Mouse (Mus musculus): Measurements from ENCODE around the gene Fgf14.
A peak's percentile ranks its signal among the peaks of the same experiment; 100 is the strongest.
"Not testable (repeated sequence)": the region's sequence is repeated elsewhere in the genome, so short reads cannot be mapped to it uniquely, and the experiment has no call there.

The Fgf14 gene

DNA sequence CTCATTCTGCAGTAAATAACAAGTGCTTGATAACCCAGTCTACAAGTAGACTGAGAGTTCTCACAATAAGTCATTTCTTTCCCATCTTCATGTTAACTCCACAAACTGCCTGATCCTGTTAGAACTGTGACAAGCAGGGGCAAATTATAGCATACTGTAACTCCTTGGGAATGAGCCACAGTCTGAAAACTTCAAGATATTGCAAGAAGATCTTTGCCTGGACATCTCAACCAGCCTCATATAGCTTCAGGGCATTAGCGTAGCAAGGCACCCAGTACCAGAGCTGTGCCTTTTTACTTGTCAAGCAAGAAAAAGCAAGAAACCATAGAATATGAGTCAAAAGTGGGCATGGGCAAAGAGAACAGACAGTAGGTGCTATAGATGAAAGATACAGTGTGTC is 188.0 kb downstream of the Fgf14 start:
- ATAC-seq (ENCODE audit: insufficient number of reproducible peaks, low FRiP score, low TSS enrichment): no peak

DNA sequence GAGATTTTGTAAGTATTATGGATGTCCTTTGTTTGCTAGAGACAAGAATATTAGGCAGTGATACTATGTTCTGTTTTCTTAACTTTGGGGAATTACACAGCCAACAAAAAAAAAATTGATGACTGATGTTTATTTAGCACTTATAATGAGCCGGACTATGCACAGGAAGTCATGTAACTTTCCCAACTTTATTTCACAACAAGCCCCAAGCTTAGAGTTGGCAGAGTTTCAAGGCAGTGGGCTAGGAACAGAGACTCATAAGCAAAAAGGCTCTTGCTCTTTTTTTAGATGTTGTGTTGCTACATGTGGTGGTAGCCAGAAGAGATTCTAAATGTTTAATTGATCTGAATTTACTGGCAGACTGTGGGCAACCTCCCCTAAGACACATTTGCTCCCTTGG is 191.7 kb downstream of the Fgf14 start:
- no peak for ATAC-seq (ENCODE audit: insufficient number of reproducible peaks, low FRiP score, low TSS enrichment)

GRCm38 (mm10) chr14:124474066-124474667 is 202.8 kb downstream of the Fgf14 start:
- ATAC-seq (ENCODE audit: insufficient number of reproducible peaks, low FRiP score, low TSS enrichment): peak; percentile 66; the same call in 1 of the 2 replicates

DNA sequence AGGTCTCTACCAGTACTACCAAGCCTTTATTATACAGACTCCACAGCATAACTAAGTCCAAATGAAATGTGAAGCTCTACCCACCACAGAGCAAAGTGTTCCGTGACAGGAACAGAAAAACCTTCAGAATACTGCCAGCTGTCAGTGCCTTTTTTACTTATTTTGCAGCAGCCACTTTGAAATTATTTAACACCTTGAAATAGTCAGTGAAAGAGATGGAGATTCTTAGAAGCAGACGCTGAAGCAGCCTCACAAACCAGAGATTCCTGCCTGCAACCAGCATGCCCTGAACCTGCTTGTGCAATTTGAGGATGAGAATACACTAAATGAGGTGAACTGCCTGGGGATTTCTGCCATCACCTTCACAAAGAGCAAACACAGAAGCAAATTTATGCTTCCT is 206.0 kb downstream of the Fgf14 start:
- no peak for ATAC-seq (ENCODE audit: insufficient number of reproducible peaks, low FRiP score, low TSS enrichment)

DNA sequence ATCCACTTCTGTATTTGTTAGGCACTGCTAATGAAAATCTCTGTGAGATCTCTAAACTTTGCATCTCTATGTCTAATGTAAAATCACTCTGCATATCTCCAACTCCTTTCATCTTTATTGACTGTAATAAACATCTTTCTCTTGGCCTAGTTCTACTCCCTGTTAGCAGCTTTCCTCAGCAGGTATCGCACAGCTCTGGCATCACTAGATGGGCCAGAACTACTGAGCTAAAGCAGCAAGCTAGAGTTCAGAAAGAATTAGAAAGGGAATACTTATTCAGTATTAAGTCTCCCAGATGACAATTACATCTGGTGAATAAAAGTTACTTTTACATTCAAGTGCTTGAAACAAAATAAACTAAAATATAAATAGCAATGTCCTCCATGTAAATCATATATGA is 221.8 kb downstream of the Fgf14 start:
- ATAC-seq (ENCODE audit: insufficient number of reproducible peaks, low FRiP score, low TSS enrichment): no peak

DNA sequence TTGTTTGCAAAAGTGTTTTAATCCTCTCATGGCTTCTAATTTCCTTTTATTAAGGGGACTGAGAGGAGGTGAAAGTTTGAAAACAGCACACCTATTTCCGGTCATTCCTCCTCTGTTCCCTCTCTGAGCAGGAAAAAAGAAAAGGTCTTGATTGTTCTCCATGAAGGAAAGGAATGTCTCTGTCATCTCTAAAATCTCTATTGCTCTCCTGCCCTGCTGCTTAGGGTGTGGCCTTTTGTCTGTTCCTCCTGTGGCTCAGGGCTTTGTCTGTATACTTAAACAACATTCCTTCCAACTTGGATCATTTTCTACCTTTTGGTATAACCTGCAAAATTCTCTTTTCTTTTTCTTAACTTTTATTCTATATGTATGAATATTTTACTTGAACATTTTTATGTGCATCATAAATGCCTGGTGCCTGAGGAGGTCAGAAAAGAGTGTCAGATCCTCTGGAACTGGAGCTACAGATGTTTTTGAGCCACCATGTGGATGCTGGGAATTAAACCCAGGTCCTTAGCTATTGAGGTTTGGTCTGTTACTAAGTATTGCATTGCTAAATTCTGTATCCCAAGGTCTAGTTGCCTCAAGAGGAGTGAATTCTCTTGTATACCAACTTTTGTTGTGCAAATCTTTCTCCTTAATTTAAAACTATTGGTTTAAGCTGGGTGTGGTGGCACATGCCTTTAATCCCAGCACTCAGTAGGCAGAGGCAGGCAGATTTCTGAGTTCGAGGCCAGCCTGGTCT is 230.7 kb downstream of the Fgf14 start:
- no peak for ATAC-seq (ENCODE audit: insufficient number of reproducible peaks, low FRiP score, low TSS enrichment)

DNA sequence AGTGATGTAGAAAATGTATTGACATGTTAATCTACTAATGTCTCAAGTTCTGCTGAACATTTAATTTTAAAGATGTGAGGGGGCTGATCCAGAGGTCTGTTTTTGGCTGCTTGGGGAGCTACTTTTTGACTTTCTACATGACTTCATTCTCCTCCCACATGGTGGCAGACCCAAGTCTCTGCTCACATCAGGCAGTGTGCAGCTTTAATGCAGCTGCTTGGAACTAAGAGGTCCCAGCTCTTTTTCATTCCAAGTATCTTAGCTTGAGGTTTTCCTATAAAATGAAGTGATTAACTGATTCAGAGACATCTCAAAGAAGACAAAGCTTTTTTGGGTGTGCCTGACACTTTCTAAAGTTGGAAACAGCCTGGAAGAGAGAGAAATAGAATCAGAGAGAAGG is 232.1 kb downstream of the Fgf14 start:
- ATAC-seq (ENCODE audit: insufficient number of reproducible peaks, low FRiP score, low TSS enrichment): no peak

DNA sequence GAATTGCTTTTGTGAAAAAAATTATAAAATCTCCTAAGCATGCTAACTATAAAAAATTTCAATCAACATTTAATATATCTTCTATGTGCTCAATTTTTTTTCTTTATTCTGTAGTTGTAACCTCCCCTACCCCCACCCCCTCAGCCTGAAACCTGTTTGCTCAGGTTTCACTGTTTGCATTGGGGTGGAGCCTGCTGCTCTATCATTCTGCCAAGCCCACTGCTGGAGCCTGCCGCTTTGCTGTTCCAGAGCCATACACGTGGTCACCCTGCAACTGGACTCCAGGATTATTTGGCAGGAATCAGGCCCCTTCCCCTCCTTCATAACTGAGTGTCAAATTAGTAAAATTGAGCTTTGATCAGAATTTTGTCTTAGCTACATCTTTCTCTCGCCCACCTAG is 237.6 kb downstream of the Fgf14 start:
- not testable (repeated sequence) for ATAC-seq (ENCODE audit: insufficient number of reproducible peaks, low FRiP score, low TSS enrichment)

- ATAC-seq (ENCODE audit: insufficient number of reproducible peaks, low FRiP score, low TSS enrichment): no peak
Observed at GRCm38 (mm10) chr14:124411890-124412289, 265.0 kb downstream of the Fgf14 start.

DNA sequence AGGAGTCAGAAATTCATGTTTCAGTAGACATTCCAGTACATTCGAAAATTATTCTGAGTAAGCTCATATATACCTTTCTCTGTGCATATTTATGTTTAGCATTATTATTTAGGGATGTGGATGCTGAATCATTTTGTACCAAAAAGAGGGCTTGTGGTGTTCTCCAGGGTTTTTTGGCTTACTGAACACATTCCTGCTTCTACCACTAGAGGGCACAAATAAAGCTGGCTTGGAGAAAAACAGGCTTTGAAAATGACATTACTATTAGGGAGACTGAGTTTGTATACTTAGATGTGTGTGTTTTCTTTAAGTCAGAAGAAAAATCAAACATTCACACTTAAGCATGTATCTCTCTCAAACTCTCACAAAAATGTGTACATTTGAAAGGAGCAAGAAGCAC is 266.0 kb downstream of the Fgf14 start:
- no peak for ATAC-seq (ENCODE audit: insufficient number of reproducible peaks, low FRiP score, low TSS enrichment)

DNA sequence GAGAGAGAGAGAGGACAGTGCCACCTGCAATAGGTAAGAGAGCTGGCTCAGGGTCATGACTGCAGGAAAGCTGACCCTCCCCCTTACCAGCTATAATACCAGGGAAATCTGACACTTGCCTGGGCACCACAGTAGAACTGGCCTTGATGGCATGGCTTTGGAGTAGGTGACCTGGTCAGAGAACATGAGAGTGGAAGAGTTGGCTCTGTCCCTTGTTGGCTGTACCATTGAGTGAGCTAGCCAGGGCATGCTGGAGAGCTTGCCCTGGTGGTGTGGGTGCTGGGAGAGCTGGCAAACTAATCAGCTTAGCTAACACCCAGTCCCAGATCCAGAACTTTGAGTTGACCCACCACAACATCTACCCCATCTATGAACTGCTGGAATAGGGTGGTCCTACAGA is 348.5 kb downstream of the Fgf14 start:
- ATAC-seq (ENCODE audit: insufficient number of reproducible peaks, low FRiP score, low TSS enrichment): no peak

DNA sequence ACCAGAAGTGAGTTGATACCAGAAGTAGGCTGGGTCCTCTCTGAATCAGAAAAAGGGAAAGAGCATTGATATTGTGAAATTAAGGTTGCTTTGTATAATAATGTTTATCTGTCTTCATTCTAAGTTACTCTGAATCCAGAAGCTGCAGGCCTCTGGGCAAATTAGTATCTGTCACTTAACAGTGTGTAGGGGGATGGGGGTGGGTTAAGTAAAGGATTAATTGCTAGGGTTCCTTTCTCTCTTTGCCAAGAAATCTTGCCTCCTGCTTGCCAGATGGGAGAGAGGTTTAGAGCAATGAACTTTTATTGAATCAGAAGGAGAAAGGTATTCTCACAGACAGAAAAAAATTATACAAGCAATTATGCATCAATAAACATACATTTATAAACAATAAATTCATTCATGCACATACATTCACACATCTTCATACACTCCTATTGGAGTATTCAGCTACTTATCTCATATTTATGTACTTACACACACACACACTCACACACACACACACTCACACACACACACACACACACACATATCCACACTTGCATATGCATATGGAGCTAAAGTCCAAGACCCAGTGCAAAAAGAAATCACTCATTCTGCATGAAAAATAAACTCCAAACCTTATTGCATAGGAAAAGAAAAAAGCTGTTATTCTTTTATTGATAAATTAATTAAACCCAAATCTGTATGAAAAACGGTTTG is 357.8 kb downstream of the Fgf14 start:
- no peak for ATAC-seq (ENCODE audit: insufficient number of reproducible peaks, low FRiP score, low TSS enrichment)

- no peak for ATAC-seq (ENCODE audit: insufficient number of reproducible peaks, low FRiP score, low TSS enrichment)
Observed at GRCm38 (mm10) chr14:124315513-124315912, 361.4 kb downstream of the Fgf14 start.

GRCm38 (mm10) chr14:124287027-124287426 is 389.9 kb downstream of the Fgf14 start:
- ATAC-seq (ENCODE audit: insufficient number of reproducible peaks, low FRiP score, low TSS enrichment): no peak

GRCm38 (mm10) chr14:124278384-124278944 is 398.5 kb downstream of the Fgf14 start:
- no peak for ATAC-seq (ENCODE audit: insufficient number of reproducible peaks, low FRiP score, low TSS enrichment)

GRCm38 (mm10) chr14:124266977-124267376 is 409.9 kb downstream of the Fgf14 start:
- ATAC-seq (ENCODE audit: insufficient number of reproducible peaks, low FRiP score, low TSS enrichment): no peak

DNA sequence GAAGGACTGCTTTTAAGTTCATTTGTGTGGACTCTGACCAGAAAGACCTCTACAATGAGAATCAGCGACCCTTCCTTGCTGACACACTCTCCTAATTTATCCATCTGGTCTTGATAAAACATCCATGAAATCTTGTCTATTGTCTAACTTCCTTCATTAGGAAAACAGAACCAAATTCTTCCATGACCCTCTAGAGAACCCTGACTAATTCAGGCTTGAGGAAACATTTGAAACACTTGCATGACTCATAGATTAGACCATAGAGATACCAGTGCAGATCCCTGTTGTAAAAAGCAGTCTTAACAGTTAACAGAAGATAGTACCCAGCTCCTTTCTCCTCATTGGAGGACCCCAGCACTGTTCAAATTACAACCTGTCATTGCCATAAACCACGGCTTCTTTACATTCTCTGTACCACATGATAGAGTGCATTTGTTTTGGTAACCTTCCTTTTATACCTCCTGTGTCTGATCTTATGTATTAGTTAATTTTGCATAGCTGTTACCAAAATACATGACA is 412.3 kb downstream of the Fgf14 start:
- no peak for ATAC-seq (ENCODE audit: insufficient number of reproducible peaks, low FRiP score, low TSS enrichment)

DNA sequence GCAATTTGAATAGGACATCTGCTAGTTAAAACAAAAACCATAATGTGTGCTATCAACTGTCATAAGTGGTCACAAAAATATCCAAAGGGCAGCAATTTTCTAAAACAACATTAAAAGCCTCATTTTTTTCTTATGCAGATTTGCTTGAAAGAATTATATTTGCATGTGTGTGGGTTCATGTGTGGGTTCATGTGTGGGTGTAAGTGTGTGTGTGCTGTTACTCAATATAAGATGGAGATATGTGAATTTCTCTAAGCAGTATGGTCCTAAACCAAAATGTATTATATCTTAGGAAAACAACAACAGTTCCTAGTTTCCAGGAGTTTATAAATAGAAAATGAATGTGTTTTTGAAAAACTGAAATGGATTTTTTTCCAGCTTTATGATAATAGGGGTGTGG is 413.7 kb downstream of the Fgf14 start:
- ATAC-seq (ENCODE audit: insufficient number of reproducible peaks, low FRiP score, low TSS enrichment): no peak

GRCm38 (mm10) chr14:124247517-124247916 is 429.4 kb downstream of the Fgf14 start:
- ATAC-seq (ENCODE audit: insufficient number of reproducible peaks, low FRiP score, low TSS enrichment): no peak; the same call in 1 of the 2 replicates

- ATAC-seq (ENCODE audit: insufficient number of reproducible peaks, low FRiP score, low TSS enrichment): no peak
Observed at GRCm38 (mm10) chr14:124223445-124223844, 453.5 kb downstream of the Fgf14 start.

GRCm38 (mm10) chr14:124222447-124222846 is 454.5 kb downstream of the Fgf14 start:
- ATAC-seq (ENCODE audit: insufficient number of reproducible peaks, low FRiP score, low TSS enrichment): peak; percentile 56; the same call in 1 of the 2 replicates

Data from cerebellum, adult (tissue).